Mouse (Mus musculus): ENCODE data around the gene Kcnq1. TPM values are rescaled to one million over a fixed set of nuclear protein-coding genes. Genes with fewer than 3 reads are reported as not detected.

Kcnq1 gene
- polyA plus RNA-seq, 1 experiment from 2014 or later = 0.88 TPM

DNA sequence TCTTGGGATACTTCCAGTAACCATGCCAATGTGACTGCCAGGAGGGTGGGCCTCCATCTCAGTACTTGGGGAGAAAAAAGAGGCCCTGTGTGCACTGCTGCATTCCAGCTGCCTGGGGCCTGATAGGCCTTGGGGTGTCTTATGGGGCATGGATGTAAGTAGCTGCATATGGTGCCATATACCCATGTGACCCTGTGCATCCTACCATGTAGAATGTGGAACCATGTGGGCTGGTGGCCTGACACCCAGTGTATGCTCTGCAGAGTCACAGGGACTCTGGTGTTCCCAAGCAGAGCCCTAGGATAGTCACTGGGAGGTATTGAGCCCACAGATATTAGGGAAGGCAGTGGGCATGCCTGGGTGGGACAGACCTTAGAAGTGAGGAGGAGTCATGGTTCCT, 57.9 kb downstream of the Kcnq1 start:
- Histone ChIP-seq H3K9me3 (replicated peaks) (no peaks in the 10 kb centered on the region), H3K4me1 (peaks cover 4% of the 10 kb centered on the region), H3K27ac (replicated peaks) (no peak overlapping the region), H3K9ac (replicated peaks) (no peak overlapping the region), H3K27me3 (replicated peaks) (no peaks in the 10 kb centered on the region), H3K36me3 (no peaks in the 10 kb centered on the region), H3K4me3 (replicated peaks) (no peak overlapping the region), H3K4me2 (no peak overlapping the region)
- no peak for ATAC-seq (ENCODE audit: low FRiP score)

DNA sequence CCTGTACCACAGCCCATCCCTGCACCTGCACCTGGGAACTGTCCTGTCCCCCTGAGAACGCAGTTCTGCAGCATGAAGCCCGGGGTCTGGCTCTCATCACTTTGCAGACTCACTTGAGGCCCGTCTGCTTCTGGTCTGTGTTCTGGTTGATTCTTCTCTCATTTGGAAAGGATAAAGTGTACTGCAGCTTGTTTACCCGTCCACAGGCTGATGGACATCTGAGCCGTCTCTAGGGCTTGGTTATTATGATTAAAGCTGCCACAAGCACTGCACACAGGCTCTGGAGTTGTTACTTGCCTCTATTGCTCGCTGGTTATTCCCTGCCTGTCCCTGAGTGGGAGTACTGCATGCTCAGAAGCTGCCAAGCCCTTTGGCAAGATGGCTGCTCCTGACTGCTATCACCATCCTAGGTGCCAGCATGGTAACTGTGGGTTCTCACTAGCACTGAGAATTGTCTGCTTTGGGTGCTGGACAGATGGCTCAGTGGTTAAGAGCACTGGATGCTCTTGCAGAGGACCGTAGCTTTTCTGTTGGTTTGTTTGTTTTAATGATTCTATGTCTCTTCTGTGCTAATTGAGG, 59.6 kb downstream of the Kcnq1 start:
- H3K9me3 ChIP-seq (replicated peaks) = no peaks in the 10 kb centered on the region
- no peak overlapping the region for H3K4me3 ChIP-seq (replicated peaks)
- H3K9ac ChIP-seq (replicated peaks) = no peak overlapping the region
- H3K36me3 ChIP-seq = no peaks in the 10 kb centered on the region
- H3K27ac ChIP-seq (replicated peaks) = no peak overlapping the region
- no peaks in the 10 kb centered on the region for H3K4me1 ChIP-seq
- H3K4me2 ChIP-seq = no peak overlapping the region
- no peak for ATAC-seq (ENCODE audit: low FRiP score)
- WGBS = 78% methylated on average over 7 of the region's 7 CpGs
- no peaks in the 10 kb centered on the region for H3K27me3 ChIP-seq (replicated peaks)

DNA sequence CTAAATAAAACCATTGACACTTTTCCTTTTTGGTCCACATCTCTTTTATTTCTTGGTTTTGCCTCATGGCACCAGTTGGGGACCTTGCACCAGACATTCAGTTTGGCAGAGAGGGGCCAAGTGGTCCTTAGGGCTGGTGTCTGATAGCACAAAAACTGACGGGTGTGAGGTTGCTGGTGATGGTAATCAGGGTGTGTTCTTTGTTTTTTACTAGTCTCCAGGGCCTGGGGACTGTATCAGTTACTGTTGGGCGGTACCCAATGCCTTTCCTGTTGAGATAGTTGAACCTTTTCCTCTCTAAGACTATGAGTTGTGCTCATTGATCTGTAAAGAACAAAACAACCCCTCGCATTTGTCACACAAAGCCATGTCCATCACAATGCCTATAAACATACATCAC, 61.1 kb downstream of the Kcnq1 start:
- Histone ChIP-seq H3K27me3 (replicated peaks) (no peaks in the 10 kb centered on the region), H3K27ac (replicated peaks) (no peak overlapping the region), H3K4me3 (replicated peaks) (no peak overlapping the region), H3K4me1 (no peaks in the 10 kb centered on the region), H3K9me3 (replicated peaks) (no peaks in the 10 kb centered on the region), H3K9ac (replicated peaks) (no peak overlapping the region), H3K36me3 (no peaks in the 10 kb centered on the region), H3K4me2 (no peak overlapping the region)
- 82% methylated on average over 3 of the region's 3 CpGs for WGBS
- ATAC-seq (ENCODE audit: low FRiP score) = no peak

DNA sequence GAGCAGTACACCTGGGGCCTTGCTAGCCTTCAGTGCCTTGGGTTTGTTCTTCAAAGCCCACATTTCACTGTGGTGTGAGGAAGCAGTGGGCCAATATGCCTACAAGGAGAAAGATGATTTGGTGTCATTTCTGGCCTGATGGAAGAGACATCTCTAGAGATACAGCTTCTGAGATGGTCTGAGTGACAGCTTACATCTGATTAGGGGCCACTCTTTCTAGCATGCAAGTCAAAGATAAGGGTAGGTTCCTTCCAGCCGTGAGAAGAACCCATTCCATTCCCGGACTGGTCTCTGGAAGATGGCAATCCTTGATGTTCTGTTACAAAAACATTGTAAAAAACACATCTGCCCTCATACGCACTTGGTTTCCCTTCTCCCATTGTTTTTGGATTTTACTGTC, 63.2 kb downstream of the Kcnq1 start:
- no peak overlapping the region for H3K9ac ChIP-seq (replicated peaks)
- H3K4me2 ChIP-seq = no peak overlapping the region
- WGBS = 80% methylated on average over 3 of the region's 3 CpGs
- no peaks in the 10 kb centered on the region for H3K9me3 ChIP-seq (replicated peaks)
- ATAC-seq (ENCODE audit: low FRiP score) = no peak
- no peak overlapping the region for H3K27ac ChIP-seq (replicated peaks)
- no peak overlapping the region for H3K4me3 ChIP-seq (replicated peaks)
- no peaks in the 10 kb centered on the region for H3K36me3 ChIP-seq
- no peaks in the 10 kb centered on the region for H3K27me3 ChIP-seq (replicated peaks)
- H3K4me1 ChIP-seq = 0 out of 2 replicates have a peak, but pooled peaks cover under 1% of the 10 kb centered on the region

DNA sequence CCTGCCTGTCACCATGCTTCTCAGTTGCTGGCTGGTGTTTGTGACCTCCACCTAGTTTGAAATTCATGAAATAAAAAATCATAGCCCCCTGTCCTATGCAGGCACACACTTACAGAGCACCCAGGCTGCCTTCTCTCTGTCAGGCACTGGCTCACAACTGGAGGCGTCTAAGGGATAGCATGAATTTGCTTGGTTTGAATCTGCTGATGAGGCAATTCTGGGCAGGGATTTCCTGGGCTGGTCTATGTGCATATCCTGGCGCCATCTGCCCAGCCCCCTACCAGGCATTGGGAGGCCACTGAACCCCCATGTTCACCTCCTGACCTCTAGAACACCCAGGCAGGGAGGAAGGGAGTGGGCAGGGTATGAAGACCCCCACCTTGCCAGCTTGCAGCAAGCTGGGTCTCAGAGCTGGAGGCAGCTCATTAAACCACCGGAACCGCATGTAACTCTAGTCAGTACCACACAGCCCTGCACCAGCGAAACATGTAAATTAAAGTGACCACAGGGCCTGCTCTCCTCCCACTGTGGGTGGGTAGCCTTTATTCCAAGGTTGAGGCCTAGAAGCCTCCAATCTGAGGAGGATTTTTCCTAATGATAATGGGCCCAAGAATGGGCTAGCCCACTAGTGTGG, 66.9 kb downstream of the Kcnq1 start:
- Histone ChIP-seq H3K36me3 (no peaks in the 10 kb centered on the region), H3K9me3 (replicated peaks) (no peaks in the 10 kb centered on the region), H3K9ac (replicated peaks) (no peak overlapping the region), H3K4me1 (peaks cover 6% of the 10 kb centered on the region; the same call in 1 of the 2 replicates), H3K27me3 (replicated peaks) (no peaks in the 10 kb centered on the region), H3K4me3 (replicated peaks) (no peak overlapping the region), H3K4me2 (no peak overlapping the region), H3K27ac (replicated peaks) (no peak overlapping the region)
- 73% methylated on average over 5 of the region's 5 CpGs for WGBS
- ATAC-seq (ENCODE audit: low FRiP score) = no peak

DNA sequence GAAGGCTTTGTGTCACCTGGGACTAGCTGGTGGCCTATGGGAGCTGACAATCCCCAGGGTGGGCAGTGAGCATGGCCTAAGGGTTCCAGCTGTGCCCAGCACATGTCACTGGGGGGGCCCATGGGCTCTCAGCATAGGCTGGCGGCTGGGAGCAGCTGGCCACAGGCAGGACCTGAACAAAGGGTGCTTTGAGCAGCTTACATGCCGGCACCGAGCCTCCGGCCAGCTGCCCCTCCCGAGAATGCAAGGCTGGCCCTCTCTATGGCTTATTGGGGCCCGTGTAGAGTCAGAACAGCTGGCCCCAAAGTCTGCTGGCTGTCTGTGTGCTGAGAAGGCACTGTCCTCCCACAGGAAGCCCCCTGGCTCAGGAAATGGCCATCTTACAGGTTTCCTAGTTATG, 68.5 kb downstream of the Kcnq1 start:
- Histone ChIP-seq H3K9me3 (replicated peaks) (no peaks in the 10 kb centered on the region), H3K27ac (replicated peaks) (no peak overlapping the region), H3K36me3 (no peaks in the 10 kb centered on the region), H3K4me2 (no peak overlapping the region), H3K27me3 (replicated peaks) (no peaks in the 10 kb centered on the region), H3K4me3 (replicated peaks) (no peak overlapping the region), H3K9ac (replicated peaks) (no peak overlapping the region), H3K4me1 (peaks cover 6% of the 10 kb centered on the region; the same call in 1 of the 2 replicates)
- no peak for ATAC-seq (ENCODE audit: low FRiP score)
- WGBS = 22% methylated on average over 6 of the region's 6 CpGs

DNA sequence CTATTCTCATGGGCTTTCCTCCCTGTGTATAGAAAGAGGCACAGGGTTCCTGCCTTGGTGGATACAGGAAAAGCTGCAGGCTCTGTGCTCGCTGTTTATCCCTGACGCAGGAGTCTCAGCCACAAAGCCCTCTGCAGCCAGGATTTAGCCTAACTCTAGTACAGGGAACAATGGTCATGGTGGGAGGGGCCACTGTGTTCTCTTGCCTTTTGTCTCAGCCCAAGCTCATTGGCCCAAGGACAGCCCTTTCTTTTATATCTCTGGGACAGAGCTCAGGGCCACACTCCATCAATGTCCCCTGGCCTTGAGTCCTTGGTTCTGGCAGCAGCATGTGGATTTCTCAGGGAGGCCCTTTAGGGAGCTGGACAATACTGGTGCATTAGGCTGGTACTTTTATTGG, 72.7 kb downstream of the Kcnq1 start:
- Histone ChIP-seq H3K9ac (replicated peaks) (no peak overlapping the region), H3K4me3 (replicated peaks) (no peak overlapping the region), H3K27me3 (replicated peaks) (no peaks in the 10 kb centered on the region), H3K36me3 (no peaks in the 10 kb centered on the region), H3K4me2 (no peak overlapping the region), H3K9me3 (replicated peaks) (no peaks in the 10 kb centered on the region), H3K4me1 (peaks cover 14% of the 10 kb centered on the region; the same call in 1 of the 2 replicates), H3K27ac (replicated peaks) (no peak overlapping the region)
- ATAC-seq (ENCODE audit: low FRiP score) = no peak
- 12% methylated on average over 2 of the region's 2 CpGs for WGBS

DNA sequence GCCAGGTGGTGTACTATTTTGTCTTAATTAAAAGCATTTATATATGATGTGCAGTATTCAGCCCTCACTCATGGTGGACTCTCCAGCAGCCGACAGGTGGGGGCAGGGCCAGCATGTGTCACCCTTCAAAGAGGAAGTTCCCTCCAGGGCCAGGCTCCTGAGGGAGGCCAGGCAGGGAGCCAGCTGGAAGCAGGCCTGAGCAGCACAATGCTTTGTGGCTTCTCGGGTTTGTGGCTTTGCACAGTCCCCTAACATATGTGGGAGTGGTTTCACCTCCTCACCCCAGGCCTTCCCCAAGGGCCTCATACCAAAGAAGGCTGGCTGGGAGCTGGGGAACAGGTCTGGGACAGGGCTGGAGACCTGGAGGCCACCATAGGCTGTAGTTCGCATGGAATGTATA, 74.6 kb downstream of the Kcnq1 start:
- WGBS = 53% methylated on average over 3 of the region's 3 CpGs
- Histone ChIP-seq H3K9ac (replicated peaks) (no peak overlapping the region), H3K36me3 (no peaks in the 10 kb centered on the region), H3K27me3 (replicated peaks) (no peaks in the 10 kb centered on the region), H3K4me1 (peaks cover 8% of the 10 kb centered on the region; the same call in 1 of the 2 replicates), H3K9me3 (replicated peaks) (no peaks in the 10 kb centered on the region), H3K27ac (replicated peaks) (no peak overlapping the region), H3K4me3 (replicated peaks) (no peak overlapping the region), H3K4me2 (no peak overlapping the region)
- ATAC-seq (ENCODE audit: low FRiP score) = peak; percentile 59; the same call in 1 of the 2 replicates

DNA sequence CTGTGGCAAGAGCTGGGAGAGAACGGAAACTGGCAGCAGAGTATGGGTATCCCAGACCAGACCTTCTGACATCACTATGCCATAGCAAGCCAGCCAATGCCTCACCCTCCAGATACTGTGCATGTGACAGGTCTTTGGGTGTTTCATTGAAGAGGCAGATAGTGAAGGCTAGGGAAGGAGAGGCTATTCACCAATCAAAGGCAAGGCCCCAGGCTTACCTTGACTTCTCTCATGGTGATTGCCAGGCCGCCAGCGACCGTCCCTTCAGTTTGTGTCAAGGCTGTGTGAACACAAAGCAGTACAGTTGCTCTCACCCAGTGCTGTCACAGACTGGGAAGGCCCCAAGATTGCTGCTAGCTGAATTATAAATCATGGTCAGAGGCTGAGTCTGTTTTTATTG, 75.1 kb downstream of the Kcnq1 start:
- Histone ChIP-seq H3K4me3 (replicated peaks) (no peak overlapping the region), H3K9me3 (replicated peaks) (no peaks in the 10 kb centered on the region), H3K4me1 (peaks cover 8% of the 10 kb centered on the region; the same call in 1 of the 2 replicates), H3K36me3 (no peaks in the 10 kb centered on the region), H3K27ac (replicated peaks) (no peak overlapping the region), H3K4me2 (no peak overlapping the region), H3K9ac (replicated peaks) (no peak overlapping the region), H3K27me3 (replicated peaks) (no peaks in the 10 kb centered on the region)
- no peak for ATAC-seq (ENCODE audit: low FRiP score)
- WGBS = 88% methylated on average over 4 of the region's 4 CpGs

DNA sequence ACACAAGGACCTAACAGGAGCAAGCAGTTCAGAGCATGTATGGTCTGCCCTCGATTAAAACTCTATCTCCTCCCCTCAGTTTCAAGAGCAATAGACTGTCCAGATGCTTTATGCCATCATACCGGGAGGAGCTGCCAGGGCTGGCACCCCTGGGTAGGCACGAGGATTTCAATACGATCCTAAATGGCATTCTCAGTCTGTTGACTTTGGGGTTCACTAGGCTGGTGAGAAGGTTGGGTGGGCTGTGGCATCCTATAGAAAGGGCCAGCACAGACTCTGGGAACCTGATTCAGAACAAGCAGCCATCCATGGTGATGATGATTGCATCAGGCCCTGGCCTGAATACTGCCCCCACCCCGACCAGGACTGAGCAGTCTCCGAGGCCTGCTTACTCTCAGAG, 79.3 kb downstream of the Kcnq1 start:
- no peak for ATAC-seq (ENCODE audit: low FRiP score)
- Histone ChIP-seq H3K9me3 (replicated peaks) (no peaks in the 10 kb centered on the region), H3K4me3 (replicated peaks) (no peak overlapping the region), H3K9ac (replicated peaks) (no peak overlapping the region), H3K27ac (replicated peaks) (no peak overlapping the region), H3K4me1 (peaks cover 8% of the 10 kb centered on the region; the same call in 1 of the 2 replicates), H3K4me2 (no peak overlapping the region), H3K27me3 (replicated peaks) (no peaks in the 10 kb centered on the region), H3K36me3 (no peaks in the 10 kb centered on the region)
- WGBS = 79% methylated on average over 6 of the region's 6 CpGs

DNA sequence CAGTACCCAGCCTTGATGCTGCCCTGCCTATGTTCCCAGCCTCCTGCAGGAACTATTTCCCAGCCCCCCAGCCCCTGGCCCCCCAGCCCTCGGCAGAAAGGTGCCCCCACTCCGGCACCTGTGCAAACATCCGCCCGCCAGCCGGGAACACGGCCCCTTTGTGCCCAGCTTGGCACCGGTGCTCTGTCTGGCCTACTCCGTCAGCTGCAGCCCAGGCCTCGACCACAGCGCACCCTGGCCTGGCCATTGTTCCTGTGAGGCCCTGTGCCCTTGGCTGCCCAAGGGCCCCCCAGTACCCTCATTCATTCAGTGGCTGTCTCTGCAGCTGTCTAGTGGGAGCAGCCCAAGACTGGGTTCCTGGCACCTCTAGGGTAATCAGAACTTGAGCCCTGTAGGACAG, 80.2 kb downstream of the Kcnq1 start:
- no peak overlapping the region for H3K4me3 ChIP-seq (replicated peaks)
- H3K27ac ChIP-seq (replicated peaks) = no peak overlapping the region
- no peaks in the 10 kb centered on the region for H3K27me3 ChIP-seq (replicated peaks)
- WGBS = 67% methylated on average over 10 of the region's 10 CpGs
- H3K36me3 ChIP-seq = no peaks in the 10 kb centered on the region
- no peak for ATAC-seq (ENCODE audit: low FRiP score)
- H3K4me1 ChIP-seq = no peaks in the 10 kb centered on the region
- no peak overlapping the region for H3K9ac ChIP-seq (replicated peaks)
- H3K9me3 ChIP-seq (replicated peaks) = no peaks in the 10 kb centered on the region
- no peak overlapping the region for H3K4me2 ChIP-seq

DNA sequence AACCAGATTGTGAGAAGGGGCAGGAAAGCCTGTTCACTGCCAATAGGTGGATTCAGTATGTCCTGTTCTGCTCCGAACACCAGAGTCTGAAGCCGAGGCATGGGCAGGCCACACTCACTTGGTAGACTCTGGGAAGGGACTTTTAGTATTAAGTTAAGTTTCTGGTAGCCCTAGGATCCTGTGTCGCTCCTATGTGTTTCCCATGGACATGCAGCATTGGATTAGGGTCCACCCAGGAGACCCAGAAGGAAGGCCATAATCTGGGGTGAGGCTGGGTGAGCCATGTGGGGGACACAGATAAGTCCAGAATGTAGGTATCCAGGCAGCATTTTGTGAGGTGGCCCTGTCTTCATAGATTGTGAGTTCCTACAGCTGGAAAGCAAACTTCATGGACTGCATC, 81.0 kb downstream of the Kcnq1 start:
- no peak overlapping the region for H3K4me2 ChIP-seq
- 90% methylated on average over 3 of the region's 3 CpGs for WGBS
- ATAC-seq (ENCODE audit: low FRiP score) = no peak

More for the DNA sequence above, 81.0 kb downstream of the Kcnq1 start:
- no peak overlapping the region for H3K27ac ChIP-seq (replicated peaks)
- H3K4me3 ChIP-seq (replicated peaks) = no peak overlapping the region
- no peaks in the 10 kb centered on the region for H3K36me3 ChIP-seq
- no peaks in the 10 kb centered on the region for H3K27me3 ChIP-seq (replicated peaks)
- H3K4me1 ChIP-seq = no peaks in the 10 kb centered on the region
- no peak overlapping the region for H3K9ac ChIP-seq (replicated peaks)
- H3K9me3 ChIP-seq (replicated peaks) = no peaks in the 10 kb centered on the region
